Mouse (Mus musculus): ENCODE measurements around the gene Ttc9c. TPM values are rescaled to one million over a fixed set of nuclear protein-coding genes. Genes with fewer than 3 reads are reported as not detected.

The Ttc9c gene
- total and polyA plus RNA-seq, 3 experiments, result 4.7 to 74.7 (median 61.6) TPM

- ATAC-seq (ENCODE audit: extremely low read depth, insufficient number of reproducible peaks, low FRiP score, poor library complexity, severe bottlenecking) (no peak), DNase-seq (ENCODE audit: low spot score) (no peak)
- Histone ChIP-seq H3K9me3 (replicated peaks) (no peaks in the 10 kb centered on the region), H3K4me1 (ENCODE audit: insufficient read depth, low read depth, low read length) (peaks cover 17% of the 10 kb centered on the region), H3K36me3 (replicated peaks) (peaks cover 99% of the 10 kb centered on the region), H3K4me3 (ENCODE audit: low read depth, low read length) (no peak overlapping the region), H3K27me3 (ENCODE audit: insufficient read depth, low read length) (no peaks in the 10 kb centered on the region)
- TF ChIP-seq GATA1 (IDR thresholded peaks at IDR 0.05; ENCODE audit: borderline replicate concordance, low read length), result no peak
- TF ChIP-seq GATA2 (IDR thresholded peaks at IDR 0.05; ENCODE audit: borderline replicate concordance, low read depth, low read length), result no peak
- TF ChIP-seq TAL1 (conservative IDR thresholded peaks at IDR 0.05; ENCODE audit: low read depth, low read length), result no peak
- TF ChIP-seq CTCF (IDR thresholded peaks at IDR 0.05; ENCODE audit: low read depth, low read length), result no peak
- no peak for TF ChIP-seq POLR2AphosphoS5 (IDR thresholded peaks at IDR 0.05; ENCODE audit: insufficient replicate concordance, low read depth, low read length)
Observed at GRCm38 (mm10) chr19:8831262-8831661, 12.1 kb upstream of the Ttc9c start.

GRCm38 (mm10) chr19:8830664-8831063 is 11.5 kb upstream of the Ttc9c start:
- H3K4me1 ChIP-seq (ENCODE audit: insufficient read depth, low read depth, low read length), result peaks cover 17% of the 10 kb centered on the region
- no peak for ATAC-seq (ENCODE audit: extremely low read depth, insufficient number of reproducible peaks, low FRiP score, poor library complexity, severe bottlenecking)
- TF ChIP-seq POLR2AphosphoS5 (IDR thresholded peaks at IDR 0.05; ENCODE audit: insufficient replicate concordance, low read depth, low read length), result no peak
- TF ChIP-seq TAL1 (conservative IDR thresholded peaks at IDR 0.05; ENCODE audit: low read depth, low read length), result no peak
- TF ChIP-seq GATA2 (IDR thresholded peaks at IDR 0.05; ENCODE audit: borderline replicate concordance, low read depth, low read length), result no peak
- no peak for TF ChIP-seq GATA1 (IDR thresholded peaks at IDR 0.05; ENCODE audit: borderline replicate concordance, low read length)
- TF ChIP-seq CTCF (IDR thresholded peaks at IDR 0.05; ENCODE audit: low read depth, low read length), result no peak
- H3K27me3 ChIP-seq (ENCODE audit: insufficient read depth, low read length), result no peaks in the 10 kb centered on the region
- H3K4me3 ChIP-seq (ENCODE audit: low read depth, low read length), result no peak overlapping the region
- DNase-seq (ENCODE audit: low spot score), result no peak
- peaks cover 99% of the 10 kb centered on the region for H3K36me3 ChIP-seq (replicated peaks)
- no peaks in the 10 kb centered on the region for H3K9me3 ChIP-seq (replicated peaks)

- Histone ChIP-seq H3K4me3 (ENCODE audit: low read depth, low read length) (no peak within 1 kb of the TSS), H3K27me3 (ENCODE audit: insufficient read depth, low read length) (no peaks in the 10 kb centered on the region), H3K4me1 (ENCODE audit: insufficient read depth, low read depth, low read length) (peaks cover 17% of the 10 kb centered on the region), H3K9me3 (replicated peaks) (no peaks in the 10 kb centered on the region), H3K36me3 (replicated peaks) (peaks cover 98% of the 10 kb centered on the region)
- TF ChIP-seq GATA2 (IDR thresholded peaks at IDR 0.05; ENCODE audit: borderline replicate concordance, low read depth, low read length), result no peak
- TF ChIP-seq POLR2AphosphoS5 (IDR thresholded peaks at IDR 0.05; ENCODE audit: insufficient replicate concordance, low read depth, low read length), result no peak
- TF ChIP-seq CTCF (IDR thresholded peaks at IDR 0.05; ENCODE audit: low read depth, low read length), result no peak
- TF ChIP-seq GATA1 (IDR thresholded peaks at IDR 0.05; ENCODE audit: borderline replicate concordance, low read length), result no peak
- TF ChIP-seq TAL1 (conservative IDR thresholded peaks at IDR 0.05; ENCODE audit: low read depth, low read length), result no peak
- DNase-seq (ENCODE audit: low spot score), result no peak
- ATAC-seq (ENCODE audit: extremely low read depth, insufficient number of reproducible peaks, low FRiP score, poor library complexity, severe bottlenecking), result no peak
Observed at GRCm38 (mm10) chr19:8829660-8830059, 10.5 kb upstream of the Ttc9c start, which contains the start of gene AC129217.1. TSS of gene AC129217.1 (plus strand) at chr19:8829773.

GRCm38 (mm10) chr19:8822696-8823095 is 3.6 kb upstream of the Ttc9c start:
- Histone ChIP-seq H3K27me3 (ENCODE audit: insufficient read depth, low read length) (no peaks in the 10 kb centered on the region), H3K4me1 (ENCODE audit: insufficient read depth, low read depth, low read length) (peaks cover 29% of the 10 kb centered on the region), H3K4me3 (ENCODE audit: low read depth, low read length) (no peak overlapping the region; the same call in 1 of the 2 replicates), H3K9me3 (replicated peaks) (no peaks in the 10 kb centered on the region), H3K36me3 (replicated peaks) (peaks cover 60% of the 10 kb centered on the region)
- no peak for TF ChIP-seq POLR2AphosphoS5 (IDR thresholded peaks at IDR 0.05; ENCODE audit: insufficient replicate concordance, low read depth, low read length)
- TF ChIP-seq TAL1 (conservative IDR thresholded peaks at IDR 0.05; ENCODE audit: low read depth, low read length), result no peak
- no peak for TF ChIP-seq CTCF (IDR thresholded peaks at IDR 0.05; ENCODE audit: low read depth, low read length)
- no peak for TF ChIP-seq GATA2 (IDR thresholded peaks at IDR 0.05; ENCODE audit: borderline replicate concordance, low read depth, low read length)
- TF ChIP-seq GATA1 (IDR thresholded peaks at IDR 0.05; ENCODE audit: borderline replicate concordance, low read length), result no peak
- DNase-seq (ENCODE audit: low spot score), result no peak
- no peak for ATAC-seq (ENCODE audit: extremely low read depth, insufficient number of reproducible peaks, low FRiP score, poor library complexity, severe bottlenecking)

GRCm38 (mm10) chr19:8821146-8821545 is 2.0 kb upstream of the Ttc9c start:
- no peaks in the 10 kb centered on the region for H3K9me3 ChIP-seq (replicated peaks)
- ATAC-seq (ENCODE audit: extremely low read depth, insufficient number of reproducible peaks, low FRiP score, poor library complexity, severe bottlenecking) (no peak), DNase-seq (ENCODE audit: low spot score) (no peak)
- peak overlapping the region; percentile 84 for H3K4me3 ChIP-seq (ENCODE audit: low read depth, low read length)
- H3K4me1 ChIP-seq (ENCODE audit: insufficient read depth, low read depth, low read length), result peaks cover 35% of the 10 kb centered on the region
- no peaks in the 10 kb centered on the region for H3K27me3 ChIP-seq (ENCODE audit: insufficient read depth, low read length)
- peaks cover 55% of the 10 kb centered on the region for H3K36me3 ChIP-seq (replicated peaks)
- no peak for TF ChIP-seq GATA1 (IDR thresholded peaks at IDR 0.05; ENCODE audit: borderline replicate concordance, low read length)
- TF ChIP-seq GATA2 (IDR thresholded peaks at IDR 0.05; ENCODE audit: borderline replicate concordance, low read depth, low read length), result no peak
- no peak for TF ChIP-seq TAL1 (conservative IDR thresholded peaks at IDR 0.05; ENCODE audit: low read depth, low read length)
- no peak for TF ChIP-seq CTCF (IDR thresholded peaks at IDR 0.05; ENCODE audit: low read depth, low read length)
- TF ChIP-seq POLR2AphosphoS5 (IDR thresholded peaks at IDR 0.05; ENCODE audit: insufficient replicate concordance, low read depth, low read length), result no peak

- no peak for DNase-seq (ENCODE audit: low spot score)
- Histone ChIP-seq H3K27me3 (ENCODE audit: insufficient read depth, low read length) (no peaks in the 10 kb centered on the region), H3K4me1 (ENCODE audit: insufficient read depth, low read depth, low read length) (peaks cover 40% of the 10 kb centered on the region), H3K4me3 (ENCODE audit: low read depth, low read length) (peak overlapping the region; percentile 84), H3K36me3 (replicated peaks) (peaks cover 55% of the 10 kb centered on the region), H3K9me3 (replicated peaks) (no peaks in the 10 kb centered on the region)
- no peak for ATAC-seq (ENCODE audit: extremely low read depth, insufficient number of reproducible peaks, low FRiP score, poor library complexity, severe bottlenecking)
- TF ChIP-seq TAL1 (conservative IDR thresholded peaks at IDR 0.05; ENCODE audit: low read depth, low read length), result no peak
- TF ChIP-seq GATA1 (IDR thresholded peaks at IDR 0.05; ENCODE audit: borderline replicate concordance, low read length), result no peak
- no peak for TF ChIP-seq POLR2AphosphoS5 (IDR thresholded peaks at IDR 0.05; ENCODE audit: insufficient replicate concordance, low read depth, low read length)
- TF ChIP-seq GATA2 (IDR thresholded peaks at IDR 0.05; ENCODE audit: borderline replicate concordance, low read depth, low read length), result no peak
- TF ChIP-seq CTCF (IDR thresholded peaks at IDR 0.05; ENCODE audit: low read depth, low read length), result no peak
Observed at GRCm38 (mm10) chr19:8820424-8820956, 1.4 kb upstream of the Ttc9c start.
